Mouse (Mus musculus) neural tube, embryonic 14.5 days (tissue): ENCODE measurements around the gene Dlgap3. TPM values are rescaled to one million over a fixed set of nuclear protein-coding genes. Genes with fewer than 3 reads are reported as not detected.

ENCODE experiments used
- ATAC-seq: fragments of 200-750 bp; cut with Nextera tagmentation; 2 replicates; pipeline ENCODE4 v1.8.0; 2017; ENCODE audit warnings: low read depth, mild to moderate bottlenecking, moderate TSS enrichment, moderate library complexity
- H3K27ac ChIP-seq: fragments of 300-500 bp; sonication (generic); 2 replicates; pipeline ENCODE4 v1.5.1; 2014; ENCODE audit warnings: low read depth, mild to moderate bottlenecking, control low read depth, low read length, moderate library complexity, mixed read lengths
- H3K27me3 ChIP-seq: fragments of 300-500 bp; sonication (generic); 2 replicates; pipeline ENCODE4 v1.6.1; 2014; ENCODE audit warnings: low read length; ENCODE audit not compliant: control insufficient read depth, insufficient read depth
- H3K36me3 ChIP-seq: fragments of 300-500 bp; sonication (generic); 2 replicates; pipeline ENCODE4 v1.6.1; 2014; ENCODE audit warnings: low read length, mixed read lengths; ENCODE audit not compliant: control insufficient read depth, insufficient read depth
- H3K4me1 ChIP-seq: fragments of 300-500 bp; sonication (generic); 2 replicates; pipeline ENCODE4 v1.6.1; 2014; ENCODE audit warnings: low read length; ENCODE audit not compliant: control insufficient read depth, insufficient read depth
- H3K4me2 ChIP-seq: fragments of 300-500 bp; sonication (generic); 2 replicates; pipeline ENCODE4 v1.6.1; 2014; ENCODE audit warnings: mild to moderate bottlenecking, low read depth, low read length, control low read depth
- H3K4me3 ChIP-seq: fragments of 300-500 bp; sonication (generic); 2 replicates; pipeline ENCODE4 v1.5.1; 2014; ENCODE audit warnings: low read depth, low read length, control low read depth, mixed read lengths
- H3K9ac ChIP-seq: fragments of 300-500 bp; sonication (generic); replicated peaks from 2 replicates; pipeline ENCODE4 v1.6.1; 2014; ENCODE audit warnings: low read depth, mild to moderate bottlenecking, control low read depth, low read length, mixed read lengths
- H3K9me3 ChIP-seq: fragments of 300-500 bp; sonication (generic); 2 replicates; pipeline ENCODE4 v1.6.1; 2016; ENCODE audit warnings: low read length; ENCODE audit not compliant: control insufficient read depth
- WGBS: fragments of 180-500 bp; shearing (Covaris S2); extraction: QIAGEN DNeasy Blood & Tissue Kit; methylation state at CpG from one replicate; pipeline ENCODE4 v1.1.7; 2014; 5-methylcytosine and 5-hydroxymethylcytosine counted together
- polyA plus RNA-seq: library from polyadenylated mRNA; unstranded; fragments of >200 nt; fragmentation: Nextera tagmentation; extraction: Ambion mirVana; gene quantifications from 2 replicates; pipeline ENCODE4 v1.2.1, GENCODE M21; 2014

Dlgap3 gene
- polyA plus RNA-seq, 1 experiment from 2014 or later: 26.0 TPM

GRCm38 (mm10) chr4:127198609-127199008, 29.6 kb downstream of the Dlgap3 start:
- Histone ChIP-seq H3K27ac (no peak overlapping the region), H3K4me2 (no peak overlapping the region), H3K4me1 (peaks cover 5% of the 10 kb centered on the region; the same call in 1 of the 2 replicates), H3K27me3 (no peaks in the 10 kb centered on the region), H3K36me3 (no peaks in the 10 kb centered on the region), H3K4me3 (no peak overlapping the region), H3K9me3 (no peaks in the 10 kb centered on the region), H3K9ac (no peak overlapping the region)
- ATAC-seq: no peak
- 33% methylated on average over 6 of the region's 6 CpGs for WGBS

GRCm38 (mm10) chr4:127199406-127199805, 30.4 kb downstream of the Dlgap3 start:
- Histone ChIP-seq H3K4me3 (no peak overlapping the region), H3K27me3 (no peaks in the 10 kb centered on the region), H3K9me3 (no peaks in the 10 kb centered on the region), H3K27ac (no peak overlapping the region), H3K36me3 (no peaks in the 10 kb centered on the region), H3K4me1 (peaks cover 2% of the 10 kb centered on the region; the same call in 1 of the 2 replicates), H3K4me2 (no peak overlapping the region), H3K9ac (no peak overlapping the region)
- no peak for ATAC-seq
- 68% methylated on average over 12 of the region's 12 CpGs for WGBS

- no peaks in the 10 kb centered on the region for H3K27me3 ChIP-seq
- ATAC-seq: no peak
- H3K9ac ChIP-seq: no peak overlapping the region
- H3K4me1 ChIP-seq: no peaks in the 10 kb centered on the region
- 93% methylated on average over 12 of the region's 12 CpGs for WGBS
- no peak overlapping the region for H3K27ac ChIP-seq
- H3K9me3 ChIP-seq: no peaks in the 10 kb centered on the region
- H3K4me3 ChIP-seq: no peak overlapping the region
- no peak overlapping the region for H3K4me2 ChIP-seq
- H3K36me3 ChIP-seq: no peaks in the 10 kb centered on the region
Measured at GRCm38 (mm10) chr4:127200164-127200722, 31.2 kb downstream of the Dlgap3 start.

- Histone ChIP-seq H3K4me1 (no peaks in the 10 kb centered on the region), H3K36me3 (no peaks in the 10 kb centered on the region), H3K9me3 (no peaks in the 10 kb centered on the region), H3K27me3 (no peaks in the 10 kb centered on the region), H3K27ac (no peak overlapping the region), H3K4me3 (no peak overlapping the region), H3K9ac (no peak overlapping the region), H3K4me2 (no peak overlapping the region)
- ATAC-seq: no peak
- 58% methylated on average over 13 of the region's 13 CpGs for WGBS
Measured at GRCm38 (mm10) chr4:127200769-127201617, 32.0 kb downstream of the Dlgap3 start.

- Histone ChIP-seq H3K27ac (no peak overlapping the region), H3K4me2 (no peak overlapping the region), H3K27me3 (no peaks in the 10 kb centered on the region), H3K9me3 (no peaks in the 10 kb centered on the region), H3K9ac (no peak overlapping the region), H3K4me3 (no peak overlapping the region), H3K36me3 (no peaks in the 10 kb centered on the region), H3K4me1 (no peaks in the 10 kb centered on the region)
- 86% methylated on average over 1 of the region's 1 CpGs for WGBS
- ATAC-seq: no peak
Measured at GRCm38 (mm10) chr4:127203081-127203480, 34.1 kb downstream of the Dlgap3 start.

GRCm38 (mm10) chr4:127211318-127211717, 42.3 kb downstream of the Dlgap3 start:
- WGBS: 43% methylated on average over 9 of the region's 9 CpGs
- H3K4me1 ChIP-seq: peaks cover 5% of the 10 kb centered on the region; the same call in 1 of the 2 replicates
- peak overlapping the region; percentile 73 for H3K27ac ChIP-seq
- no peaks in the 10 kb centered on the region for H3K9me3 ChIP-seq
- H3K4me3 ChIP-seq: no peak overlapping the region
- H3K9ac ChIP-seq: no peak overlapping the region
- no peak for ATAC-seq
- H3K27me3 ChIP-seq: no peaks in the 10 kb centered on the region
- H3K36me3 ChIP-seq: no peaks in the 10 kb centered on the region
- no peak overlapping the region for H3K4me2 ChIP-seq

- Histone ChIP-seq H3K9ac (no peak overlapping the region), H3K4me2 (no peak overlapping the region), H3K4me1 (peaks cover 5% of the 10 kb centered on the region; the same call in 1 of the 2 replicates), H3K27ac (no peak overlapping the region), H3K9me3 (no peaks in the 10 kb centered on the region), H3K4me3 (no peak overlapping the region), H3K36me3 (no peaks in the 10 kb centered on the region), H3K27me3 (no peaks in the 10 kb centered on the region)
- ATAC-seq: no peak; the same call in 1 of the 2 replicates
- WGBS: 25% methylated on average over 27 of the region's 28 CpGs
Measured at GRCm38 (mm10) chr4:127214510-127214909, 45.5 kb downstream of the Dlgap3 start.

DNA sequence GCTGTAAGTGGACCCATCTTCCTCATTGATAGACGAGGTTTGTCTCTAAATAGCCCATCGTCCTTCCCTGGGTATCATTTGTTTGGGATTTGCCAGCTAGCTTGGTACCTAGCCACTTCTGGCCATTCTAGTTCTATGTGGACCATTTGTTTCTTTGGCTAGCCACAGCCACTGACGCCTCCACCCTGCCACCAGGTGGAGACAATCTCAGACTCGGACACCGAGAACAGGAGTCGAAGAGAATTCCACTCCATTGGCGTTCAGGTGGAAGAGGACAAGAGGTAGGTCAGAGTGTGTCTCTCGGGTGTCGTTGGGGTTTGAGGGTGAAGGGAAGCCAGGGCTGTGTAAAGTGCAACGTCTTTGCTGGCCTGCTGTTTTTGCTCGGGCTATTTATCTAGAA, 46.1 kb downstream of the Dlgap3 start:
- Histone ChIP-seq H3K9me3 (no peaks in the 10 kb centered on the region), H3K27ac (no peak overlapping the region), H3K4me1 (peaks cover 5% of the 10 kb centered on the region; the same call in 1 of the 2 replicates), H3K27me3 (no peaks in the 10 kb centered on the region), H3K9ac (no peak overlapping the region), H3K4me2 (no peak overlapping the region), H3K36me3 (no peaks in the 10 kb centered on the region), H3K4me3 (no peak overlapping the region)
- 57% methylated on average over 11 of the region's 11 CpGs for WGBS
- no peak for ATAC-seq

DNA sequence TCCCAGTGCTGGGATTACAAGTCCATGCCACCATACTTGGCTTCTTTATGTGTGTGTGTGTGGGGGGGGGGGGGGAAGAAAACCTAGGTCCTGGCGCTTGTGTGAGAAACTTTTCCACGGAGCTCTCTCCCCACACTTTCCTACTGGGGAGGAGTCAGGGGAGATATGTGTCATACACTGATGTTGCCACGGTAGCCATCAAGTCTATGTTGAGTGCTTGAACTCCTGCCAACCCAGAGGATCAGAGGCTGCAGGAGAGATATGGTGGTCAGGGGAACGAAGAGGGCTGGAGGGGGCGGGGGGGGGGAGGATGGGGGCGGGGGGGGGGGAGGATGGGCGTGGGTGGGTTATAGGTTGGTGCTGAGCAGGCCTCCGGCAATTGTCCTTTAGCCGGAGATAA, 46.8 kb downstream of the Dlgap3 start:
- no peak for ATAC-seq
- Histone ChIP-seq H3K27ac (no peak overlapping the region), H3K9me3 (no peaks in the 10 kb centered on the region), H3K27me3 (no peaks in the 10 kb centered on the region), H3K4me1 (peaks cover 5% of the 10 kb centered on the region; the same call in 1 of the 2 replicates), H3K9ac (no peak overlapping the region), H3K4me3 (no peak overlapping the region), H3K36me3 (no peaks in the 10 kb centered on the region), H3K4me2 (no peak overlapping the region)
- 59% methylated on average over 6 of the region's 9 CpGs for WGBS
